Mouse (Mus musculus): Measurements from ENCODE around the gene Zfp523. TPM values are rescaled to one million over a fixed set of nuclear protein-coding genes. Genes with fewer than 3 reads are reported as not detected.

The Zfp523 gene
- polyA plus RNA-seq, 1 experiment from 2014 or later = 43.8 TPM

- no peak for ATAC-seq (ENCODE audit: low FRiP score)
- H3K4me3 ChIP-seq (replicated peaks) = no peak overlapping the region
- H3K9me3 ChIP-seq (replicated peaks) = no peaks in the 10 kb centered on the region
- H3K4me2 ChIP-seq = no peak overlapping the region
- H3K9ac ChIP-seq (replicated peaks) = no peak overlapping the region
- H3K27me3 ChIP-seq (replicated peaks) = no peaks in the 10 kb centered on the region
- H3K36me3 ChIP-seq = peaks cover 81% of the 10 kb centered on the region
- H3K4me1 ChIP-seq = no peaks in the 10 kb centered on the region
- H3K27ac ChIP-seq (replicated peaks) = no peak overlapping the region
- WGBS = 74% methylated on average over 18 of the region's 18 CpGs
Observed at GRCm38 (mm10) chr17:28197646-28198045, 20.7 kb downstream of the Zfp523 start.

GRCm38 (mm10) chr17:28201982-28202381 is 25.1 kb downstream of the Zfp523 start:
- Histone ChIP-seq H3K4me2 (no peak overlapping the region), H3K9me3 (replicated peaks) (no peaks in the 10 kb centered on the region), H3K27ac (replicated peaks) (no peak overlapping the region), H3K36me3 (peaks cover 63% of the 10 kb centered on the region), H3K4me3 (replicated peaks) (no peak overlapping the region), H3K4me1 (no peaks in the 10 kb centered on the region; the same call in 1 of the 2 replicates), H3K9ac (replicated peaks) (no peak overlapping the region), H3K27me3 (replicated peaks) (no peaks in the 10 kb centered on the region)
- 72% methylated on average over 14 of the region's 14 CpGs for WGBS
- no peak for ATAC-seq (ENCODE audit: low FRiP score)

- Histone ChIP-seq H3K9me3 (replicated peaks) (no peaks in the 10 kb centered on the region), H3K27me3 (replicated peaks) (no peaks in the 10 kb centered on the region), H3K9ac (replicated peaks) (no peak overlapping the region), H3K4me3 (replicated peaks) (no peak overlapping the region), H3K27ac (replicated peaks) (no peak overlapping the region), H3K4me1 (peaks cover 9% of the 10 kb centered on the region), H3K4me2 (no peak overlapping the region), H3K36me3 (peaks cover 44% of the 10 kb centered on the region)
- ATAC-seq (ENCODE audit: low FRiP score) = no peak
- 38% methylated on average over 14 of the region's 14 CpGs for WGBS
Observed at GRCm38 (mm10) chr17:28204052-28204720, 27.3 kb downstream of the Zfp523 start.

- Histone ChIP-seq H3K4me2 (no peak overlapping the region), H3K9ac (replicated peaks) (no peak overlapping the region), H3K4me1 (peaks cover 9% of the 10 kb centered on the region), H3K36me3 (peaks cover 35% of the 10 kb centered on the region), H3K4me3 (replicated peaks) (no peak overlapping the region), H3K27me3 (replicated peaks) (no peaks in the 10 kb centered on the region), H3K9me3 (replicated peaks) (no peaks in the 10 kb centered on the region), H3K27ac (replicated peaks) (no peak overlapping the region)
- ATAC-seq (ENCODE audit: low FRiP score) = no peak
- 91% methylated on average over 8 of the region's 8 CpGs for WGBS
Observed at GRCm38 (mm10) chr17:28205443-28205842, 28.5 kb downstream of the Zfp523 start.

GRCm38 (mm10) chr17:28207092-28207491 is 30.2 kb downstream of the Zfp523 start:
- Histone ChIP-seq H3K9ac (replicated peaks) (no peak overlapping the region; the same call in 1 of the 2 replicates), H3K36me3 (peaks cover 18% of the 10 kb centered on the region), H3K27ac (replicated peaks) (peak overlapping the region; percentile 64), H3K4me1 (peaks cover 9% of the 10 kb centered on the region), H3K27me3 (replicated peaks) (no peaks in the 10 kb centered on the region), H3K4me2 (no peak overlapping the region), H3K4me3 (replicated peaks) (no peak overlapping the region), H3K9me3 (replicated peaks) (no peaks in the 10 kb centered on the region)
- 79% methylated on average over 8 of the region's 8 CpGs for WGBS
- no peak for ATAC-seq (ENCODE audit: low FRiP score)

GRCm38 (mm10) chr17:28207591-28208313 is 30.8 kb downstream of the Zfp523 start, which contains the start of gene Def6:
Gene Def6 (plus strand): TSS chr17:28207778.
- peak; percentile 64 for ATAC-seq (ENCODE audit: low FRiP score)
- Histone ChIP-seq H3K4me3 (replicated peaks) (peak within 1 kb of the TSS; percentile 19), H3K27ac (replicated peaks) (peak within 1 kb of the TSS; percentile 64)

GRCm38 (mm10) chr17:28208314-28208612 is 31.3 kb downstream of the Zfp523 start:
- no peaks in the 10 kb centered on the region for H3K9me3 ChIP-seq (replicated peaks)
- H3K9ac ChIP-seq (replicated peaks) = 0 out of 2 replicates have a peak overlapping the region, but pooled peaks have one; percentile 33
- no peak for ATAC-seq (ENCODE audit: low FRiP score)
- WGBS = 88% methylated on average over 8 of the region's 8 CpGs
- no peak overlapping the region; the same call in 1 of the 2 replicates for H3K27ac ChIP-seq (replicated peaks)
- H3K4me1 ChIP-seq = peaks cover 9% of the 10 kb centered on the region
- H3K27me3 ChIP-seq (replicated peaks) = no peaks in the 10 kb centered on the region
- H3K4me2 ChIP-seq = peak overlapping the region; percentile 50; the same call in 1 of the 2 replicates
- peak overlapping the region; percentile 19 for H3K4me3 ChIP-seq (replicated peaks)
- H3K36me3 ChIP-seq = peaks cover 7% of the 10 kb centered on the region; the same call in 1 of the 2 replicates

More at GRCm38 (mm10) chr17:28207591-28208313, 30.8 kb downstream of the Zfp523 start, which contains the start of gene Def6:
- peak within 1 kb of the TSS; percentile 33; the same call in 1 of the 2 replicates for H3K9ac ChIP-seq (replicated peaks)
- H3K27me3 ChIP-seq (replicated peaks) = no peaks in the 10 kb centered on the region
- WGBS = 24% methylated on average over 26 of the region's 26 CpGs
- peak within 1 kb of the TSS; percentile 50 for H3K4me2 ChIP-seq
- peaks cover 12% of the 10 kb centered on the region for H3K36me3 ChIP-seq
- H3K4me1 ChIP-seq = peaks cover 9% of the 10 kb centered on the region
- H3K9me3 ChIP-seq (replicated peaks) = no peaks in the 10 kb centered on the region

- H3K9ac ChIP-seq (replicated peaks) = no peak overlapping the region
- no peak overlapping the region for H3K27ac ChIP-seq (replicated peaks)
- WGBS = 73% methylated on average over 4 of the region's 4 CpGs
- H3K4me2 ChIP-seq = no peak overlapping the region
- H3K4me1 ChIP-seq = peaks cover 9% of the 10 kb centered on the region
- no peak for ATAC-seq (ENCODE audit: low FRiP score)
- no peaks in the 10 kb centered on the region for H3K27me3 ChIP-seq (replicated peaks)
- peaks cover 7% of the 10 kb centered on the region; the same call in 1 of the 2 replicates for H3K36me3 ChIP-seq
- H3K4me3 ChIP-seq (replicated peaks) = no peak overlapping the region
- H3K9me3 ChIP-seq (replicated peaks) = no peaks in the 10 kb centered on the region
Observed at GRCm38 (mm10) chr17:28209457-28210110, 32.7 kb downstream of the Zfp523 start.

GRCm38 (mm10) chr17:28211921-28212341 is 35.0 kb downstream of the Zfp523 start:
- H3K9me3 ChIP-seq (replicated peaks) = no peaks in the 10 kb centered on the region
- no peak overlapping the region for H3K4me2 ChIP-seq
- H3K9ac ChIP-seq (replicated peaks) = no peak overlapping the region
- 0 out of 2 replicates have a peak, but pooled peaks cover 3% of the 10 kb centered on the region for H3K27me3 ChIP-seq (replicated peaks)
- H3K36me3 ChIP-seq = no peaks in the 10 kb centered on the region
- no peak overlapping the region for H3K27ac ChIP-seq (replicated peaks)
- no peak overlapping the region for H3K4me3 ChIP-seq (replicated peaks)
- WGBS = 83% methylated on average over 6 of the region's 6 CpGs
- peaks cover 9% of the 10 kb centered on the region for H3K4me1 ChIP-seq
- ATAC-seq (ENCODE audit: low FRiP score) = no peak

- Histone ChIP-seq H3K36me3 (no peaks in the 10 kb centered on the region), H3K27ac (replicated peaks) (no peak overlapping the region), H3K4me3 (replicated peaks) (no peak overlapping the region), H3K4me1 (peaks cover 8% of the 10 kb centered on the region; the same call in 1 of the 2 replicates), H3K9me3 (replicated peaks) (no peaks in the 10 kb centered on the region), H3K9ac (replicated peaks) (no peak overlapping the region), H3K27me3 (replicated peaks) (0 out of 2 replicates have a peak, but pooled peaks cover 3% of the 10 kb centered on the region), H3K4me2 (no peak overlapping the region)
- ATAC-seq (ENCODE audit: low FRiP score) = no peak
- WGBS = 76% methylated on average over 9 of the region's 9 CpGs
Observed at GRCm38 (mm10) chr17:28212391-28212790, 35.5 kb downstream of the Zfp523 start.

GRCm38 (mm10) chr17:28213236-28213635 is 36.3 kb downstream of the Zfp523 start:
- no peaks in the 10 kb centered on the region for H3K9me3 ChIP-seq (replicated peaks)
- WGBS = 35% methylated on average over 4 of the region's 4 CpGs
- H3K4me3 ChIP-seq (replicated peaks) = no peak overlapping the region
- H3K27ac ChIP-seq (replicated peaks) = no peak overlapping the region
- ATAC-seq (ENCODE audit: low FRiP score) = no peak
- H3K27me3 ChIP-seq (replicated peaks) = 0 out of 2 replicates have a peak, but pooled peaks cover 3% of the 10 kb centered on the region
- H3K36me3 ChIP-seq = no peaks in the 10 kb centered on the region
- no peak overlapping the region for H3K9ac ChIP-seq (replicated peaks)
- no peak overlapping the region for H3K4me2 ChIP-seq
- peaks cover 7% of the 10 kb centered on the region for H3K4me1 ChIP-seq

Measured in neural tube, embryonic 15.5 days (tissue).